Mouse (Mus musculus) kidney, postnatal 10 days (tissue): Measurements from ENCODE around the gene Gm5129.
"Not testable (repeated sequence)": the region's sequence is repeated elsewhere in the genome, so short reads cannot be mapped to it uniquely, and the experiment has no call there.

Experiments
- DNase-seq: peaks from one replicate; pipeline ENCODE4 v3.0.0; 2021; ENCODE audit warnings: mixed read lengths

Gene Gm5129

GRCm38 (mm10) chr5:29735557-29736061, at the start of gene Gm5129, which contains the start of gene Dnajb6:
Gene Gm5129, minus strand, starts transcription at chr5:29735936.
Gene Dnajb6, plus strand, starts transcription at chr5:29735688.
- peak; percentile 99 for DNase-seq

DNA sequence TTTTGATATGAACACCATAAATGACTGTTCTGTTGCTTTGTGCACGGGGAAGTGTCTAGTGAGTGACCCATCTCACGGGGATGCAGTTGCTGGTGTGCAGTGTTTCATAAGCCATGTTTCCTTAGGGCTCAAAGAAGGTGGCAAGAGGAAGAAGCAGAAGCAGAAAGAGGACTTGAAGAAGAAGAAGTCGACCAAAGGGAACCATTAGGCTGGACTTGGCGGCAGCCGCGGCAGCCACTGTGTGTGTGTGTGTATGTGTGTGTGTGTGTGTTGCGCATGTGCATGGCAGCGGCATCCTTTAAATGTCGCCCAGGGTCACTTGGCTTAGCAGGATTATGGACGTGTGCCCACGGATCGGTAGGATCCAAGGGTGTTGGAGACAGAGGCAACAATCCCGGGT, 49.2 kb upstream of the Gm5129 start:
- DNase-seq, result not testable (repeated sequence)

- no peak for DNase-seq
Observed at GRCm38 (mm10) chr5:29782261-29782660, 46.5 kb upstream of the Gm5129 start.

DNA sequence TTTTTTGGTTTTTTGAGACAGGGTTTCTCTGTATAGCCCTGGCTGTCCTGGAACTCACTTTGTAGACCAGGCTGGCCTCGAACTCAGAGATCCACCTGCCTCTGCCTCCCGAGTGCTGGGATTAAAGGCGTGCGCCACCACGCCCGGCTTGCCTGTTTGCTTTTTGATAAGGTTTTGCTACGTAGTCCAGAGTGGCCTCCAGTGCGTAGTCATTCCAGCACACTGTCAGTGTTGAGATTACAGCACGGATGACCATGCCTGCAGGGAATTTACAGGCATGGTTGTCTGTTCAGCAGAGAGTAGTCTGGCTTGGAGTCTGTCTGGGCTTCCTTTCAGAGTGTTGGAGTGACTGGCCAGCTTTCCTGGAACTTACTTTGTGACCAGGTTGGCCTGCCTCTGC, 44.0 kb upstream of the Gm5129 start:
- not testable (repeated sequence) for DNase-seq

DNA sequence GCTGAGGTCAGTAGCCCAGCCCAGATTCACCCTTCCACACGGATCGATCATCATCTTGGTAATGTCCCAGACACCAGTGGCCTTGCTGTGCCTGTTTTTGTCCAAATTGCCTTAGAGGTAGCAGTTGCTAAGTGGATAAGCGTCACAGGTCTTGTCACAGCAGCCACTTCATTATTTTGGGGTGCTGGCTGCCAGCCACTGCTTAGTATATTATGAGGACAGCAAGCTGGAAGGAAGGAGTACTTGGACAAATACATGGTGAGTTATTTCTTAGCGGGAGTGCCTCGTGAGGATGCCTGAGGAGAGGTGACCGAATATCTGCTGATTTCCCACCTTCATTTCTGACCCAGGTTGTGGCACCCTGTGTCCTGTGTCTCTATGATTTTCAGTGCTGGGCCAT, 42.3 kb upstream of the Gm5129 start:
- DNase-seq, result no peak

DNA sequence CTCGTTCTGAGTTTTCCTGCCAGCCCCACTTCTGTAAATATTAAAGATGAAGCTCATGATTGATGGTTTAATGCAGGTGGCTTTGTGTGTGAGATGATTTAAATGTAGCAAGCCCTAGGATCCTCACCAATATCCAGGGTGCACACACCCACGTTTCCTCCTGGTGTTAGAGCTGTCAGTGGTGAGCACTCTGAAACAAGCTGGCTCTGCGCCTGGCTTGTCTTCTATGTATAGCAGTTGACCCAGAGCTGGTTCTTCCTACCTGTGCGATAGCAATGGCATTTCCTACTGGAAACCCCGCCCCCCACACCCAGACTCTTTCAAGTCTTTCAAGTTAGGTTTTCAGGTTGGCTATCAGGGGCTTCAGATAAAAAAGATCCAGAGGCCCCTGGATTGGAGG, 39.7 kb upstream of the Gm5129 start:
- no peak for DNase-seq

- DNase-seq, result no peak
Observed at GRCm38 (mm10) chr5:29773460-29774150, 37.9 kb upstream of the Gm5129 start.

- no peak for DNase-seq
Observed at GRCm38 (mm10) chr5:29772651-29773330, 37.1 kb upstream of the Gm5129 start.

DNA sequence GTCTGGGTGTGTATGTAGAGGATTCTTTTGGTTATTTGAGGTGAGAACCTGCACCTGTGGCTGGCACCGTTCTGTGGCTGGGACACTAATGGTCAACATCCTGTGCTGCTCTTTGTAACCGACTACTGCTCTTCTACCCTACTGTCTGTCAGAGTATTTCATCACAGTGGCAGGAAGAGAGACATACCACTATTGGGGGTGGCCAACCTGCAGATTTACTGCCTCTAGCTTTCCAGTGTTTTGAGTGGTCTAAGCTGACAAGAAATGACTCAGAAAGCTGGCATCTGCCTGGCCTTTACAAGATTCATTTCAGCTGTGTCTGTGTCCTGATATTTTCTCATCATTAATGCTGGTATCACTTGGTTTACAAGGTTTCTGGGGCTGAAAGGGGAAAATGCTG, 36.3 kb upstream of the Gm5129 start:
- DNase-seq, result no peak

DNA sequence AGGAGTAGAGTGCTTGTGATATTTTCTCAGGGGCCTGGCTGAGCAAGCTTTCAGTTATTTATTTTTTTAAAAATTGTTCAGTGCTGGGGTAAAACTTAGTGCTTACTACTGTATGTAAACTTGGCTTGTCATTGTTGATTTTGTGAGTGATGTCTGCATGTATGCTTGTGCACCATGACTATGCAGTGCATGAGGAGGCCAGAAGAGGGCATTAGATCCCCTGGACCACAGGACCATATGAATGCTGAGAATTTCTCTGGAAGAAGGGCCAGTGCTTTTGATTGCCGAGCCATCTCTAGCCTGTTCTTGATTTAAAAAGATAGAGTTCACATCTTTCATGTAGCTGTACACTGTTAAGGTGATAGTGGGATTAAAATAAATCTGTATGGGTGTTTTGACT, 35.2 kb upstream of the Gm5129 start:
- DNase-seq, result no peak

DNA sequence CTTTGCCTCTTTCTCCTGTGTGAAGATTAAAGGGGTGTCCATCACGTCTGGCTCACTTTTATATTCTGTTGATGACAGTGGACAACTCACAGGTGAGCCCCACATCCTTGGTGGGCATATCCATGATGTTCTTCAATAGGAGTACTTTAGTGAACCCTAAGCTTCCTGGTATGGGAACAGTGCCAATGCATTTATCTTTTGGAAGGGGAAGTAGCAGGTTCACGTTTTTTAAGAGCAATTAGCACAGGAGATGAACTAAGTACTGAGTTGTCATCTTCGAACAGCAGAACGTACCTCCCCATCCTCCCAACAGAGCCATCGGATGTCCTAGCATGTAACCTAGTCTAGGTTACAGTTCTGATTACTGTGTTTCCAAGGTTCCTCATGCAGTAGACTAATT, 23.6 kb upstream of the Gm5129 start:
- DNase-seq, result no peak

GRCm38 (mm10) chr5:29752894-29753293, 17.2 kb upstream of the Gm5129 start:
- DNase-seq, result no peak

DNA sequence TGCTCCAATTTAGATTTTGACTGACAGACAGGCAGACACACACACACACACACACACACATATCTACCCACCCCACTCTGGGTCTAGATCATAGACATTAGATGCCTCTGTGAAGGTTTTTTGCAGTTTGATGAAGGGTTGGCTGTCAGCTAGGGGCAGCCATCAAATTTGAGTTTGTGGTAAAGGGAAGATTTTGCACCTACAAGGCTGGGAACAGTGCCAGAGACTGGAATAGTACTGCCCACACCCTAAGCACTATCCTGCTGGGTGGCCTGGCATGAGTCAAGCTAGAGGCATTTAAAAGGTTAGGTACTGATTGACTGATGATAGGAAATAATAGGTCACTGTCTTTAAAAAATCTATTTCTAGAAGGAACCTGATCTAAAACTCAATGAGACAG, 15.6 kb upstream of the Gm5129 start:
- no peak for DNase-seq

DNA sequence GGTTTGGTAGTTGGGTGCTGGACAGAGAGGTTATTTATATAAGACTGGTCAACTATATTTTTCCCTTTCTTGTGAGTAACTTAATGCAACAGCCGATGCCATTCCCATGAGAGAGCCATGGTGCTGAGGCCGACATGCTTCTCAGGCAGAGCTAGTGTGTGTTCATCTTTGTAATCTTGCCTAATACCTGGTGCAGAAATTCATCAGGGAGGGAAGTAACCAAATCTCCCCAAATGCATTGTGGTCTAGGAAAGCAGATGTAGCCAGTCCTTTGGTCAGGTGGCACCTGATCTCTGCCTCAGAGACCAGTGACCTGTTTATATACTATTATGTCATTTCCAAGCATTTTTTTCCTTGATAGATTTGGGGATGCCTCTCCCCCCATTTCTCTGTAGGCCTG, 11.9 kb upstream of the Gm5129 start:
- no peak for DNase-seq

GRCm38 (mm10) chr5:29741093-29741492, 5.4 kb upstream of the Gm5129 start:
- DNase-seq, result no peak

- no peak for DNase-seq
Observed at GRCm38 (mm10) chr5:29740651-29741050, 4.9 kb upstream of the Gm5129 start.

- no peak for DNase-seq
Observed at GRCm38 (mm10) chr5:29738076-29738475, 2.3 kb upstream of the Gm5129 start.

DNA sequence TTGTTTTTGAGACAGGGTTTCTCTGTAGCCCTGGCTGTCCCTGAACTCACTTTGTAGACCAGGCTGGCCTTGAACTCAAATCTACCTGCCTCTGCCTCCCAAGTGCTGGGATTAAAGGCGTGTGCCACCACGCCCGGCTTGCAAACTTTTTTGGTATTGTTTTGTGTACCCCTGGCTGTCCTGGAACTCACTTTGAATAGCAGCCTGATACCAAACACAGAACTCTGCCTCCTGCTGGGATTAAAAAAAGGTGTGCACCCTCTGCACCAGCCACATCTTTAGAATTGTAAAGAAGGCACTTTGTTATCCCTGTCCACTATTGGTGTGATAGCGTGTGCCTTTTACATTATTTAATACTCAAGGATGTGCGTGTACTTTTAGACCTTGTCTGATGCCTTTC, 1.7 kb upstream of the Gm5129 start:
- no peak for DNase-seq

GRCm38 (mm10) chr5:29736942-29737341, 1.2 kb upstream of the Gm5129 start:
- no peak for DNase-seq

DNA sequence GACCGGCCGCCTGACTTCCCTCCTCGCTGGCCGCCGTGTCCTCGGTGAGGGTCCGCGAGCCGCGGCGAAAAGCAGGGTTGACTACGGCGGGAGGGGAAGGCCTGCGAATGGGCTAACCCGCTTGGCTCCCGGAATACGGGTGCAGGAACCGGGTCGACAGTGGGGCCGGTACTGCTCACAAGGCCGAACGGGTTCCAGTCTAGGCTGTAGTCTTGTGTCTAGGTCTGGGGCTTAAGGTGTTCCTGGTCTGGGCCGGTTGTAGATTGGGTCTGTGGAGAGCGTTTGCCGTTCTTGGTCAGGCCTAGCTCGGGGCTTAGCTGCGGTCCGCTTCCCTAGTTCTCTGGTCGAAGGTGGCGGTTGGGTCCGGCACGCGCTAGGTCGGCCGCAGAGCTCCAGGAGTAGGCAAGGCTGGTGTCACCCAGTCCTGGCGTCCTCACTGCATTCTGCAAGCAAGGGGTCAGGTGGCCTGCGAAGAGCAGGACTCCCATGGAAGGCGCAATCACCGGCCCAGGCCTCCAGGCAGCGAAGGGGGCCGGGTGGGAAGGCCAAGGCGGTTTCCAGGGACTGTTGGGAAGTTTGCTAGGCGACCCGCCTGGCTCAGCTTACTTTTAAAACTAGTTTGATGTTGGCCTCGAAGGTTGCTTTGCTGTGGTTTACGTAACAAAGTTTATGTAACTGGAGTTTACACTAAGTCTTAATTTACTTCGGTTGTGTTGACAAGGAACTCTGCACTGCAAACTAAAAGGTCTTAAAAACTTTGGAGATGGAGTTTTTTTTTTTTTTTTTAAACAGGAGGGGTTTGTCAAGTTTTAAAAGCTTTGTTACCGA, 551 bp upstream of the Gm5129 start:
- peak; percentile 75 for DNase-seq

DNA sequence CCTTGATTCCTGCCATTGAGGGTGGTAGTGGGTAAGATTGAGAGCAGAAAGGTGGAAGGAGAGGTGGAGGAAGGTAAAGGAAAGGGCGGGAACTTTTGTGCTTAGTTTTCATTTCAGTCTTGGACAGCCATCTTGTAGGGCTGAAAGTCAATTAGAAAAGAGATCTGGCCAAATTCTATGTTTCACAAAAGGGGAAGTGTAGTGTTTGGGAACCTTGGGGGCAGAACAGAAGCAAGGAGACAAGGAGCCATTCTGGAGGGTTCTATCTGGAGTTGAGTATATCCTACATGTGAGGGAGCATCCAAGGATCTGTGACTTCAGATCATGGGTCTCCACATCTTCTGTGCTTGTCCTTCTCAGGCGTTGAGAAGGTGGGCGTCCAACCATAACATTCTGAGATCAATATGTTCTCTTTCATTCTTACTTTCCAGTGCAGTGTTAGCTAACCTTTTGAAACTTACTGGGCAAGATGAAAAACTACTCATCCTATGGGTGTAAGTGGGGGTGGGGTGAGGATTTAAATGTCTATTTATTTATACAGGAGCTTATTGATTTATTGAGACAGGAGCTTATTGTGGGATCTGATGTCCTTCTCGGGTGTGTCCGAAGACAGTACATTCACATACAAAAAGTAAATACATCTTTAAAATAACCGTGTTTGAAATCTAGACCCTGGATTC, 765 bp downstream of the Gm5129 start:
- no peak for DNase-seq

DNA sequence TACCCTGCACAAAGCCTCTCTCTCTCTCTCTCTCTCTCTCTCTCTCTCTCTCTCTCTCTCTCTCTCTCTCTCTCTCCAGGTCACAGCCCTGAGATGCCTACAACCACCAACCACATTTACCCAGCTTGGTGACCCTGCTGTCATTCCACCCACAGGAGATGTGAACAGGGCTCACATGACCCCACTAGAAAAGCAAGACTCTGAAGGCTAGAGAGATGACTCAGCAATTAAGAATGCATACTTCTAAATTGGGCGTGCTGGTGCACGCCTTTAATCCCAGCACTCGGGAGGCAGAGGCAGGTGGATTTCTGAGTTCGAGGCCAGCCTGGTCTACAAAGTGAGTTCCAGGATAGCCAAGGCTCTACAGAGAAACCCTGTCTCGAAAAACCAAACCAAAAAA, 9.7 kb downstream of the Gm5129 start:
- DNase-seq, result not testable (repeated sequence)

GRCm38 (mm10) chr5:29725369-29725768, 10.4 kb downstream of the Gm5129 start:
- no peak for DNase-seq
